24 mouse cellular contexts compared by ENCODE assay signal in genomic region chr4:32202362-32202761, GRCm38 (mm10). TPM values are rescaled to one million over a fixed set of nuclear protein-coding genes. Genes with fewer than 3 reads are reported as not detected.
DNase-seq lines count a peak whose midpoint lies in the region; ATAC-seq and TF ChIP-seq lines count a peak whose summit lies in the region.
"Had no signal": no experiment of that assay in that cellular context is flagged by ENCODE, and none has a peak within 500 bp of the region (broad histone marks: within the 10 kb centered on the region; RNA-seq: fewer than 3 reads in every experiment).

No protein-coding gene starts in this region.

- no peak for TF ChIP-seq CTCF in lung, embryonic 14.5 days (IDR thresholded peaks at IDR 0.05; ENCODE audit: low read depth)
- TF ChIP-seq CTCF in lung, postnatal 0 days (IDR thresholded peaks at IDR 0.05), result no peak

- H3K9ac ChIP-seq in forebrain, embryonic 13.5 days, result no peak overlapping the region
- H3K9ac ChIP-seq in forebrain, embryonic 11.5 days (ENCODE audit: low read length), result no peak overlapping the region
- no peak overlapping the region for H3K9ac ChIP-seq in heart, embryonic 14.5 days (ENCODE audit: low read length)
- no peak overlapping the region for H3K9ac ChIP-seq in lung, embryonic 14.5 days
- no peak overlapping the region for H3K9ac ChIP-seq in lung, postnatal 0 days (replicated peaks; ENCODE audit: low read depth)
- H3K9ac ChIP-seq: forebrain, embryonic 15.5 days; hindbrain, embryonic 14.5 days had no signal

- H3K27ac ChIP-seq in forebrain, embryonic 13.5 days, result no peak overlapping the region
- H3K27ac ChIP-seq in forebrain, embryonic 11.5 days (ENCODE audit: low read depth, low read length), result no peak overlapping the region
- peak overlapping the region in 1 of 2 experiments; percentile 78; a peak in 2 of 4 replicates for H3K27ac ChIP-seq in heart, embryonic 14.5 days (replicated peaks in 1 of 2; ENCODE audit: control insufficient read depth in 1 of 2, insufficient read depth in 1 of 2, low read depth in 2 of 2, low read length in 2 of 2)
- 0 out of 2 replicates have a peak overlapping the region, but pooled peaks have one; percentile 0 for H3K27ac ChIP-seq in lung, embryonic 14.5 days (ENCODE audit: low read depth)
- no peak overlapping the region for H3K27ac ChIP-seq in lung, postnatal 0 days (ENCODE audit: low read length)
- H3K27ac ChIP-seq: forebrain, embryonic 10.5 days; forebrain, embryonic 15.5 days; hindbrain, embryonic 14.5 days; hindbrain, postnatal 0 days had no signal

- 0 out of 2 replicates have a peak, but pooled peaks have one; percentile 30 for ATAC-seq in forebrain, embryonic 13.5 days
- ATAC-seq in forebrain, embryonic 11.5 days (replicated peaks; ENCODE audit: low FRiP score), result no peak
- ATAC-seq in heart, embryonic 14.5 days (ENCODE audit: insufficient number of reproducible peaks, insufficient read depth, low FRiP score, low read depth), result 0 out of 2 replicates have a peak, but pooled peaks have one; percentile 32
- 0 out of 2 replicates have a peak, but pooled peaks have one; percentile 18 for ATAC-seq in lung, embryonic 14.5 days (ENCODE audit: insufficient read depth)
- no peak for ATAC-seq in lung, postnatal 0 days
- ATAC-seq: forebrain, embryonic 15.5 days; hindbrain, postnatal 0 days; inflammation-experienced regulatory T-cells, adult 6 months; intestine, embryonic 16.5 days had no signal

- H3K27me3 ChIP-seq in forebrain, embryonic 13.5 days, result no peaks in the 10 kb centered on the region
- H3K27me3 ChIP-seq in forebrain, embryonic 11.5 days (ENCODE audit: control insufficient read depth, insufficient read depth, low read length), result no peaks in the 10 kb centered on the region
- H3K27me3 ChIP-seq in heart, embryonic 14.5 days (ENCODE audit: control insufficient read depth, insufficient read depth, low read length), result no peaks in the 10 kb centered on the region
- H3K27me3 ChIP-seq in lung, embryonic 14.5 days (ENCODE audit: insufficient read depth, low read length), result no peaks in the 10 kb centered on the region
- H3K27me3 ChIP-seq in lung, postnatal 0 days (replicated peaks; ENCODE audit: insufficient read depth, low read length), result no peaks in the 10 kb centered on the region
- H3K27me3 ChIP-seq: CH12.LX; forebrain, embryonic 15.5 days had no signal

- no peaks in the 10 kb centered on the region for H3K36me3 ChIP-seq in forebrain, embryonic 13.5 days (ENCODE audit: poor library complexity, severe bottlenecking)
- H3K36me3 ChIP-seq in forebrain, embryonic 11.5 days (ENCODE audit: control insufficient read depth, insufficient read depth, low read length), result no peaks in the 10 kb centered on the region
- no peaks in the 10 kb centered on the region for H3K36me3 ChIP-seq in heart, embryonic 14.5 days (ENCODE audit: control insufficient read depth, insufficient read depth, low read length)
- no peaks in the 10 kb centered on the region for H3K36me3 ChIP-seq in lung, embryonic 14.5 days (ENCODE audit: insufficient read depth)
- no peaks in the 10 kb centered on the region for H3K36me3 ChIP-seq in lung, postnatal 0 days (ENCODE audit: insufficient read depth, low read length)
- H3K36me3 ChIP-seq: forebrain, embryonic 10.5 days; forebrain, embryonic 15.5 days; G1E had no signal

- DNase-seq in forebrain, embryonic 11.5 days (ENCODE audit: low spot score), result no peak
- DNase-seq in heart, adult 9 months (ENCODE audit: low spot score in 2 of 2), result no peak
- no peak for DNase-seq in lung, embryonic 14.5 days
- no peak for DNase-seq in lung, postnatal 0 days (ENCODE audit: low spot score)
- DNase-seq: adrenal gland, adult 2 months; adrenal gland, postnatal 14 days; cerebellum, adult 11 months; cerebellum, adult 2 months; cerebellum, postnatal 10 days; cerebellum, postnatal 36 days; gastrocnemius, postnatal 25 days; heart, postnatal 4 days; kidney, adult 18-20 months; kidney, adult 9 months had no signal

- no peak overlapping the region for H3K4me3 ChIP-seq in forebrain, embryonic 13.5 days
- no peak overlapping the region for H3K4me3 ChIP-seq in forebrain, embryonic 11.5 days (ENCODE audit: low read depth, low read length)
- H3K4me3 ChIP-seq in heart, embryonic 14.5 days (ENCODE audit: control insufficient read depth in 1 of 2, insufficient read depth in 1 of 2, low read depth in 1 of 2, low read length in 2 of 2), result no peak overlapping the region
- H3K4me3 ChIP-seq in lung, embryonic 14.5 days (ENCODE audit: low read depth, low read length), result no peak overlapping the region
- H3K4me3 ChIP-seq in lung, postnatal 0 days (ENCODE audit: low read depth, low read length), result no peak overlapping the region
- H3K4me3 ChIP-seq: forebrain, embryonic 10.5 days; forebrain, embryonic 15.5 days had no signal

- H3K9me3 ChIP-seq in forebrain, embryonic 13.5 days (replicated peaks), result no peaks in the 10 kb centered on the region
- H3K9me3 ChIP-seq in forebrain, embryonic 11.5 days (ENCODE audit: control insufficient read depth, low read length), result no peaks in the 10 kb centered on the region
- no peaks in the 10 kb centered on the region for H3K9me3 ChIP-seq in heart, embryonic 14.5 days (ENCODE audit: control insufficient read depth, low read length)
- H3K9me3 ChIP-seq in lung, embryonic 14.5 days (ENCODE audit: low read depth, low read length), result no peaks in the 10 kb centered on the region
- H3K9me3 ChIP-seq in lung, postnatal 0 days (ENCODE audit: low read length), result no peaks in the 10 kb centered on the region
- H3K9me3 ChIP-seq: forebrain, embryonic 10.5 days; forebrain, embryonic 15.5 days; G1E had no signal

- H3K4me1 ChIP-seq in forebrain, embryonic 13.5 days, result 0 out of 2 replicates have a peak, but pooled peaks cover 5% of the 10 kb centered on the region
- no peaks in the 10 kb centered on the region for H3K4me1 ChIP-seq in forebrain, embryonic 11.5 days (replicated peaks; ENCODE audit: control insufficient read depth, insufficient read depth, low read length)
- H3K4me1 ChIP-seq in heart, embryonic 14.5 days (ENCODE audit: control insufficient read depth in 2 of 2, insufficient read depth in 2 of 2, low read length in 2 of 2), result peaks cover 12 to 25% of the 10 kb centered on the region in 2 experiments
- no peaks in the 10 kb centered on the region for H3K4me1 ChIP-seq in lung, embryonic 14.5 days (ENCODE audit: insufficient read depth)
- H3K4me1 ChIP-seq in lung, postnatal 0 days (ENCODE audit: insufficient read depth, low read depth, low read length), result 0 out of 2 replicates have a peak, but pooled peaks cover 4% of the 10 kb centered on the region
- H3K4me1 ChIP-seq: forebrain, embryonic 10.5 days had no signal

- TF ChIP-seq EP300 in lung, postnatal 0 days (IDR thresholded peaks at IDR 0.05), result no peak

- H3K4me2 ChIP-seq in forebrain, embryonic 13.5 days, result no peak overlapping the region
- no peak overlapping the region for H3K4me2 ChIP-seq in forebrain, embryonic 11.5 days (ENCODE audit: low read depth, low read length, severe bottlenecking)
- H3K4me2 ChIP-seq in heart, embryonic 14.5 days (ENCODE audit: low read length), result no peak overlapping the region
- no peak overlapping the region for H3K4me2 ChIP-seq in lung, embryonic 14.5 days
- no peak overlapping the region for H3K4me2 ChIP-seq in lung, postnatal 0 days (replicated peaks; ENCODE audit: low read depth, low read length)
- H3K4me2 ChIP-seq: forebrain, embryonic 15.5 days; hindbrain, embryonic 14.5 days had no signal

- 96% methylated on average over 5 of the region's 5 CpGs for WGBS in forebrain, embryonic 13.5 days
- 93% methylated on average over 5 of the region's 5 CpGs for WGBS in forebrain, embryonic 11.5 days
- 67% methylated on average over 5 of the region's 5 CpGs for WGBS in heart, embryonic 14.5 days
- WGBS in lung, embryonic 14.5 days, result 84% methylated on average over 5 of the region's 5 CpGs
- 81% methylated on average over 5 of the region's 5 CpGs for WGBS in lung, postnatal 0 days

RNA-seq across cellular contexts. Expression of gene Bach2, which starts 36.2 kb away (rescaled TPM):
- 26.2 and 31.6 TPM in 2 replicates for polyA plus RNA-seq in forebrain, embryonic 13.5 days (2015; fragmentation: Nextera tagmentation; extraction: Ambion mirVana)
- polyA plus RNA-seq in forebrain, embryonic 11.5 days (2014; fragmentation: Nextera tagmentation; extraction: Ambion mirVana), result 16.2 and 17.3 TPM in 2 replicates
- polyA plus RNA-seq in heart, embryonic 14.5 days (2014; fragmentation: Nextera tagmentation; extraction: Ambion mirVana), result 7.3 and 8.2 TPM in 2 replicates
- polyA plus RNA-seq in lung, embryonic 14.5 days (2014; fragmentation: Nextera tagmentation; extraction: Ambion mirVana), result 12.8 and 16.1 TPM in 2 replicates
- polyA plus RNA-seq in lung, postnatal 0 days (2015; fragmentation: Nextera tagmentation; extraction: Ambion mirVana), result 8.7 and 8.8 TPM in 2 replicates
- polyA plus RNA-seq: G1E had no signal

Comparison
In these comparisons a context has a peak if more than half of its experiments do, and no peak if none do; other contexts are left out.
1. ATAC-seq: peak in forebrain, embryonic 13.5 days (single experiment), heart, embryonic 14.5 days (single experiment) and lung, embryonic 14.5 days (single experiment); none in forebrain, embryonic 11.5 days (single experiment) and lung, postnatal 0 days (single experiment).